Mouse (Mus musculus) MEL (cell line): ENCODE data around the gene Slc1a3.

Source experiments
- CTCF ChIP-seq, 3 experiments: IDR thresholded peaks in 2 of 3; conservative IDR thresholded peaks in 1 of 3; 2 replicates each; pipeline ENCODE4 v1.5.1; 2011 to 2012; ENCODE audit warnings: low read length in 3 of 3, low read depth in 2 of 3, mild to moderate bottlenecking in 2 of 3, improper control_type of control experiment in 1 of 3, inconsistent platforms in 1 of 3, mixed read lengths in 1 of 3, moderate library complexity in 1 of 3; ENCODE audit not compliant: control insufficient read depth in 1 of 3, insufficient read depth in 1 of 3, poor library complexity in 1 of 3, severe bottlenecking in 1 of 3
- ZMIZ1 ChIP-seq: IDR thresholded peaks from 2 replicates; pipeline ENCODE4 v1.6.1; 2012; ENCODE audit warnings: low read depth, mild to moderate bottlenecking, inconsistent platforms, low read length, improper control_type of control experiment, moderate library complexity

- TF ChIP-seq CTCF (IDR thresholded peaks at IDR 0.05 in 2 of 3, conservative IDR thresholded peaks at IDR 0.05 in 1 of 3; ENCODE audit: control insufficient read depth in 1 of 3, insufficient read depth in 1 of 3, low read depth in 2 of 3, low read length in 3 of 3, poor library complexity in 1 of 3, severe bottlenecking in 1 of 3), result no peak
- no peak for TF ChIP-seq ZMIZ1
These were observed 38.0 kb downstream of the Slc1a3 start for GRCm38 (mm10) chr15:8672532-8672931.
